Mouse (Mus musculus): Measurements from ENCODE around the gene Car6. TPM values are rescaled to one million over a fixed set of nuclear protein-coding genes. Genes with fewer than 3 reads are reported as not detected.
A peak's percentile ranks its signal among the peaks of the same experiment; 100 is the strongest.

Car6 gene
- polyA plus RNA-seq, 1 experiment from 2014 or later: not detected

- Histone ChIP-seq H3K4me2 (ENCODE audit: low read length) (no peak overlapping the region), H3K36me3 (ENCODE audit: insufficient read depth, low read length) (no peaks in the 10 kb centered on the region), H3K9me3 (replicated peaks; ENCODE audit: low read length) (no peaks in the 10 kb centered on the region), H3K27ac (no peak overlapping the region), H3K4me1 (replicated peaks; ENCODE audit: insufficient read depth, low read length) (no peaks in the 10 kb centered on the region), H3K4me3 (replicated peaks; ENCODE audit: low read depth, low read length) (no peak overlapping the region), H3K9ac (ENCODE audit: low read depth, low read length) (no peak overlapping the region), H3K27me3 (ENCODE audit: insufficient read depth, low read length) (no peaks in the 10 kb centered on the region)
- TF ChIP-seq CTCF (IDR thresholded peaks at IDR 0.05; ENCODE audit: low read depth): no peak
- WGBS: 67% methylated on average over 4 of the region's 4 CpGs
- ATAC-seq (replicated peaks; ENCODE audit: low FRiP score, low read depth): no peak
- DNase-seq (ENCODE audit: low spot score): no peak
These were observed 54.8 kb downstream of the Car6 start for GRCm38 (mm10) chr4:150146286-150146685.

DNA sequence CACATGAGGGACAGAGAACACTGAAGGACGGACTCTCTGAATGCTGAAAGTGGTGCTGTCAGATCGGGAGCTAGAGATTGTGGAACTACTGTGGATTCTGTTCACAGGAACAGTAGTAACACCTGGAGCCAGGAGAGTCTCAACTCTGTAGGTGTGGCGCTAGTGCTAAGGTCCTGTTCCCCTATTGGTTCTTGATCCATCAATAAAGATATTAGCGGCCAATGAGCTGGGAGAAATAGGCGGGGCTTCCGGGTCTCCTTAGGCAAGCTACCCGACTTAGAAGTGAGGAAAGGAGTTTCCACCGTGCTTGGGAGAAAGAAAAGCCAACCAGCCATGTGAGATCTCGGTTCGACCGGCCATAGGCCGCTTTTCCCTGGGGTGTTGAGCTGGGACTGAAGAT lies 56.9 kb downstream of the Car6 start:
- Histone ChIP-seq H3K4me3 (replicated peaks; ENCODE audit: low read depth, low read length) (no peak overlapping the region), H3K9ac (ENCODE audit: low read depth, low read length) (no peak overlapping the region), H3K36me3 (ENCODE audit: insufficient read depth, low read length) (no peaks in the 10 kb centered on the region), H3K9me3 (replicated peaks; ENCODE audit: low read length) (no peaks in the 10 kb centered on the region), H3K27ac (no peak overlapping the region), H3K4me1 (replicated peaks; ENCODE audit: insufficient read depth, low read length) (no peaks in the 10 kb centered on the region), H3K4me2 (ENCODE audit: low read length) (no peak overlapping the region), H3K27me3 (ENCODE audit: insufficient read depth, low read length) (no peaks in the 10 kb centered on the region)
- DNase-seq (ENCODE audit: low spot score) (no peak), ATAC-seq (replicated peaks; ENCODE audit: low FRiP score, low read depth) (no peak)
- 25% methylated on average over 12 of the region's 12 CpGs for WGBS
- no peak for TF ChIP-seq CTCF (IDR thresholded peaks at IDR 0.05; ENCODE audit: low read depth)

GRCm38 (mm10) chr4:150140346-150140745 lies 60.8 kb downstream of the Car6 start:
- Histone ChIP-seq H3K36me3 (ENCODE audit: insufficient read depth, low read length) (no peaks in the 10 kb centered on the region), H3K27me3 (ENCODE audit: insufficient read depth, low read length) (no peaks in the 10 kb centered on the region), H3K27ac (no peak overlapping the region), H3K4me3 (replicated peaks; ENCODE audit: low read depth, low read length) (no peak overlapping the region), H3K9ac (ENCODE audit: low read depth, low read length) (no peak overlapping the region), H3K9me3 (replicated peaks; ENCODE audit: low read length) (no peaks in the 10 kb centered on the region), H3K4me1 (replicated peaks; ENCODE audit: insufficient read depth, low read length) (no peaks in the 10 kb centered on the region), H3K4me2 (ENCODE audit: low read length) (no peak overlapping the region)
- DNase-seq (ENCODE audit: low spot score) (no peak), ATAC-seq (replicated peaks; ENCODE audit: low FRiP score, low read depth) (no peak)
- no peak for TF ChIP-seq CTCF (IDR thresholded peaks at IDR 0.05; ENCODE audit: low read depth)
- 77% methylated on average over 7 of the region's 7 CpGs for WGBS

DNA sequence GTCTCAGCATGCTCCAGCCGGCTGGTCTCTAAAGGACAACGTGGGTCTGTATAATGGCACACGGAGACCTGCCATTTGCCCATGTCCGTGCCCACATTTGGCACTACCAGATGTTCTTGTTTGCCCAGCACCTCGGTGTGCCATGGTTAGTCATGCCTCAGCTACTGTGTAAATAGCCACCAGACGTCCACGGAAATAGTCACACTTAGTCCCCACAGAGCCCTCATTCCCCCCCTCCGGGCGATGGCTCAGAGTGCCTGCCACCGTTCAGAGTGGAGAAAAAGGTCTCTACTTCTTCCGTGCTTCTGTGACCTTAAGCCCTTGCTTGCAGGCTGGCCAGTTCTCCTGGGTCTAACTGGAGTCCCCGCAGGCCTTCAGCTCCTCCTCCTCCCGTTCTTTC lies 62.0 kb downstream of the Car6 start:
- Histone ChIP-seq H3K4me3 (replicated peaks; ENCODE audit: low read depth, low read length) (no peak overlapping the region), H3K4me1 (replicated peaks; ENCODE audit: insufficient read depth, low read length) (no peaks in the 10 kb centered on the region), H3K27ac (no peak overlapping the region), H3K9me3 (replicated peaks; ENCODE audit: low read length) (no peaks in the 10 kb centered on the region), H3K36me3 (ENCODE audit: insufficient read depth, low read length) (no peaks in the 10 kb centered on the region), H3K4me2 (ENCODE audit: low read length) (no peak overlapping the region), H3K9ac (ENCODE audit: low read depth, low read length) (no peak overlapping the region), H3K27me3 (ENCODE audit: insufficient read depth, low read length) (no peaks in the 10 kb centered on the region)
- TF ChIP-seq CTCF (IDR thresholded peaks at IDR 0.05; ENCODE audit: low read depth): no peak
- WGBS: 49% methylated on average over 13 of the region's 13 CpGs
- no peak for ATAC-seq (replicated peaks; ENCODE audit: low FRiP score, low read depth)
- DNase-seq (ENCODE audit: low spot score): no peak

GRCm38 (mm10) chr4:150138084-150138543 lies 63.0 kb downstream of the Car6 start:
- Histone ChIP-seq H3K27me3 (ENCODE audit: insufficient read depth, low read length) (no peaks in the 10 kb centered on the region), H3K36me3 (ENCODE audit: insufficient read depth, low read length) (no peaks in the 10 kb centered on the region), H3K9ac (ENCODE audit: low read depth, low read length) (no peak overlapping the region), H3K27ac (no peak overlapping the region), H3K4me1 (replicated peaks; ENCODE audit: insufficient read depth, low read length) (no peaks in the 10 kb centered on the region), H3K4me2 (ENCODE audit: low read length) (peak overlapping the region; percentile 34), H3K9me3 (replicated peaks; ENCODE audit: low read length) (no peaks in the 10 kb centered on the region), H3K4me3 (replicated peaks; ENCODE audit: low read depth, low read length) (no peak overlapping the region)
- no peak for TF ChIP-seq CTCF (IDR thresholded peaks at IDR 0.05; ENCODE audit: low read depth)
- ATAC-seq (replicated peaks; ENCODE audit: low FRiP score, low read depth) (peak; percentile 55; the same call in 1 of the 2 replicates), DNase-seq (ENCODE audit: low spot score) (peak; percentile 84)
- 19% methylated on average over 9 of the region's 9 CpGs for WGBS

DNA sequence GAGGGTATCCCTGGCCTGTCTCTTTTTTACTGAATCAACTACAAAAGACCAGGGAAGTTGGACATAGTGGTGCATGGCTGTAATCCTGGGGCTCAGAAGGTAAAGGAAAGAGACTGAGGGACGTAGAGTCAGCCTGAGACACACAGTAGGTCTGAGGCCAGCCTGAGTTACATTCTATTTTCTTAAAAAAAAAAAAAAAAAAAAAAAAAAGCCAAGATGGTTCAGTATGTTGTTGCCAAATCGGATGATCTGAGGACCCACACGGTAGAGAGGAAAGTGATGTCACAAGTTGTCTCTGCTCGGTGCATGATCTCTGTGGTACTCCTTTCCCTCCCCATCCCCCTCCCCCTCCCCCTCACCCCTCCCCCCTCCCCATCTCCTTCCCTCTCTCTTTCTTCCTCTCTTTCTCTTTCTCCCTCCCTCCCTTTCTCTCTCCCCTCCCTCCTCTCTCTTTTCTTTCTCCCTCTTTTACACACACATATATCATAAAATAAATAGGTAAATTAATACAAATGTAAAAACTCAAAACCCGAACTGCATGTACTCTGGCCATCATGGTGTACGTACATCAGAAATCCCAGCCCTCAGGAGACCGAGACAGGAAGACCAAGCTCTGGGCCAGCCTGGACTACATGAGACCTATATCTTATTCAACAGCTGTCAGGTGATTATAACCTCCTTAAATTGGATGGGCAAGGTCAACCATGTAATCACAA lies 63.6 kb downstream of the Car6 start:
- H3K4me2 ChIP-seq (ENCODE audit: low read length): no peak overlapping the region
- no peaks in the 10 kb centered on the region for H3K4me1 ChIP-seq (replicated peaks; ENCODE audit: insufficient read depth, low read length)
- no peak for ATAC-seq (replicated peaks; ENCODE audit: low FRiP score, low read depth)
- WGBS: 87% methylated on average over 7 of the region's 7 CpGs
- no peak overlapping the region for H3K9ac ChIP-seq (ENCODE audit: low read depth, low read length)
- H3K27me3 ChIP-seq (ENCODE audit: insufficient read depth, low read length): no peaks in the 10 kb centered on the region
- DNase-seq (ENCODE audit: low spot score): no peak
- H3K36me3 ChIP-seq (ENCODE audit: insufficient read depth, low read length): no peaks in the 10 kb centered on the region
- no peak overlapping the region for H3K27ac ChIP-seq
- H3K9me3 ChIP-seq (replicated peaks; ENCODE audit: low read length): no peaks in the 10 kb centered on the region
- no peak overlapping the region for H3K4me3 ChIP-seq (replicated peaks; ENCODE audit: low read depth, low read length)
- no peak for TF ChIP-seq CTCF (IDR thresholded peaks at IDR 0.05; ENCODE audit: low read depth)

Other genes with a start within 250 kb of the Car6 start
- 10.7 and 11.6 TPM in 2 replicates for gene Spsb1, start 246.3 kb downstream of the Car6 start, polyA plus RNA-seq (2015; fragmentation: Nextera tagmentation; extraction: Ambion mirVana)
- gene H6pd, start 192.3 kb downstream of the Car6 start, polyA plus RNA-seq (2015; fragmentation: Nextera tagmentation; extraction: Ambion mirVana): 27.2 and 27.8 TPM in 2 replicates
- 0.18 and 0.28 TPM in 2 replicates for gene Gpr157, start 114.0 kb downstream of the Car6 start, polyA plus RNA-seq (2015; fragmentation: Nextera tagmentation; extraction: Ambion mirVana)
- 8.1 and 9.3 TPM in 2 replicates for gene Slc2a5, start 82.0 kb downstream of the Car6 start, polyA plus RNA-seq (2015; fragmentation: Nextera tagmentation; extraction: Ambion mirVana)
- gene Slc2a7, start 52.4 kb downstream of the Car6 start, polyA plus RNA-seq (2015; fragmentation: Nextera tagmentation; extraction: Ambion mirVana): not detected in 2 replicates
- 1,062 and 1,157 TPM in 2 replicates for gene Eno1, start 35.4 kb upstream of the Car6 start, polyA plus RNA-seq (2015; fragmentation: Nextera tagmentation; extraction: Ambion mirVana)
- 29.1 and 29.8 TPM in 2 replicates for gene Rere, start 80.3 kb upstream of the Car6 start, polyA plus RNA-seq (2015; fragmentation: Nextera tagmentation; extraction: Ambion mirVana)